Mouse (Mus musculus) heart, adult 11 months (tissue): ENCODE results near the gene Trib2.

Experiments used
- DNase-seq: peaks from one replicate; pipeline ENCODE4 v3.0.0; 2022

Trib2 gene

GRCm38 (mm10) chr12:15813133-15813818, 3.4 kb downstream of the Trib2 start:
- DNase-seq, result peak; percentile 93

GRCm38 (mm10) chr12:15812139-15812962, 4.4 kb downstream of the Trib2 start:
- DNase-seq, result peak; percentile 87

- peak; percentile 90 for DNase-seq
These were observed 5.0 kb downstream of the Trib2 start for GRCm38 (mm10) chr12:15811682-15812081.

GRCm38 (mm10) chr12:15810926-15811325, 5.8 kb downstream of the Trib2 start:
- DNase-seq, result peak; percentile 85

- DNase-seq, result peak; percentile 91
These were observed 7.1 kb downstream of the Trib2 start for GRCm38 (mm10) chr12:15809657-15810056.

GRCm38 (mm10) chr12:15809249-15809648, 7.5 kb downstream of the Trib2 start:
- DNase-seq, result peak; percentile 66

- DNase-seq, result peak; percentile 86
These were observed 8.4 kb downstream of the Trib2 start for GRCm38 (mm10) chr12:15808186-15808800.

GRCm38 (mm10) chr12:15804931-15805331, 11.8 kb downstream of the Trib2 start:
- DNase-seq, result peak; percentile 88

GRCm38 (mm10) chr12:15803936-15804438, 12.7 kb downstream of the Trib2 start:
- peak; percentile 82 for DNase-seq

- DNase-seq, result peak; percentile 93
These were observed 15.2 kb downstream of the Trib2 start for GRCm38 (mm10) chr12:15801571-15801930.

GRCm38 (mm10) chr12:15800914-15801570, 15.7 kb downstream of the Trib2 start:
- DNase-seq, result peak; percentile 97

GRCm38 (mm10) chr12:15800196-15800913, 16.4 kb downstream of the Trib2 start:
- peak; percentile 99 for DNase-seq

GRCm38 (mm10) chr12:15798019-15798418, 18.7 kb downstream of the Trib2 start:
- DNase-seq, result peak; percentile 98

- DNase-seq, result peak; percentile 64
These were observed 20.8 kb downstream of the Trib2 start for GRCm38 (mm10) chr12:15795886-15796285.

- peak; percentile 81 for DNase-seq
These were observed 23.4 kb downstream of the Trib2 start for GRCm38 (mm10) chr12:15793336-15793735.

GRCm38 (mm10) chr12:15790181-15790580, 26.5 kb downstream of the Trib2 start:
- peak; percentile 64 for DNase-seq

GRCm38 (mm10) chr12:15777047-15777446, 39.7 kb downstream of the Trib2 start:
- DNase-seq, result peak; percentile 97

- DNase-seq, result peak; percentile 85
These were observed 45.0 kb downstream of the Trib2 start for GRCm38 (mm10) chr12:15771686-15772085.

GRCm38 (mm10) chr12:15768536-15768935, 48.2 kb downstream of the Trib2 start:
- DNase-seq, result peak; percentile 91

- DNase-seq, result peak; percentile 99
These were observed 50.7 kb downstream of the Trib2 start for GRCm38 (mm10) chr12:15765996-15766395.

GRCm38 (mm10) chr12:15765238-15765637, 51.5 kb downstream of the Trib2 start:
- DNase-seq, result no peak

GRCm38 (mm10) chr12:15761453-15762116, 55.1 kb downstream of the Trib2 start:
- peak; percentile 93 for DNase-seq
